Mouse (Mus musculus): ENCODE measurements around the gene Junb. TPM values are rescaled to one million over a fixed set of nuclear protein-coding genes. Genes with fewer than 3 reads are reported as not detected.

Gene Junb
- total RNA-seq, 2 experiments from 2014 or later, result 9.4 to 12.5 TPM

GRCm38 (mm10) chr8:84944478-84945160 lies 33.9 kb downstream of the Junb start:
- no peak for DNase-seq (ENCODE audit: low spot score)

GRCm38 (mm10) chr8:84943699-84944098 lies 34.8 kb downstream of the Junb start:
- DNase-seq (ENCODE audit: low spot score), result no peak

GRCm38 (mm10) chr8:84937620-84938485 lies 40.7 kb downstream of the Junb start:
- DNase-seq (ENCODE audit: low spot score), result no peak

GRCm38 (mm10) chr8:84936962-84937546 lies 41.5 kb downstream of the Junb start, which contains the start of gene Mast1:
TSS of gene Mast1 (minus strand) at chr8:84937359.
- DNase-seq (ENCODE audit: low spot score), result peak; percentile 22

- no peak for DNase-seq (ENCODE audit: low spot score)
Measured at GRCm38 (mm10) chr8:84936041-84936961, 42.2 kb downstream of the Junb start.

GRCm38 (mm10) chr8:84935489-84935888 lies 43.0 kb downstream of the Junb start:
- DNase-seq (ENCODE audit: low spot score), result no peak

- DNase-seq (ENCODE audit: low spot score), result no peak
Measured at GRCm38 (mm10) chr8:84934860-84935259, 43.7 kb downstream of the Junb start.

- no peak for DNase-seq (ENCODE audit: low spot score)
Measured at GRCm38 (mm10) chr8:84933767-84934559, 44.6 kb downstream of the Junb start.

GRCm38 (mm10) chr8:84930582-84930981 lies 47.9 kb downstream of the Junb start:
- DNase-seq (ENCODE audit: low spot score), result no peak

GRCm38 (mm10) chr8:84928456-84929306 lies 49.8 kb downstream of the Junb start:
- DNase-seq (ENCODE audit: low spot score), result peak; percentile 55

GRCm38 (mm10) chr8:84927513-84927912 lies 51.0 kb downstream of the Junb start:
- no peak for DNase-seq (ENCODE audit: low spot score)

GRCm38 (mm10) chr8:84925557-84925956 lies 53.0 kb downstream of the Junb start:
- DNase-seq (ENCODE audit: low spot score), result no peak

Small RNAs within 50 kb of the gene (microRNA-seq; reads per million reads assigned to microRNA genes)
- gene Gm24197, result not detected

Other genes starting within 250 kb of the Junb start
- gene Nfix, start 178.4 kb downstream of the Junb start, total RNA-seq (2021), result 100 to 1,000 TPM; 481 to 528 TPM
- 10 to 100 TPM; 12.8 to 12.9 TPM for gene Dand5, start 155.9 kb downstream of the Junb start, total RNA-seq (2021)
- gene Gadd45gip1, start 147.2 kb downstream of the Junb start, total RNA-seq (2021), result 10 to 100 TPM; 22.9 to 24.2 TPM
- 100 to 1,000 TPM; 171 to 176 TPM for gene Rad23a, start 138.1 kb downstream of the Junb start, total RNA-seq (2021)
- 100 to 1,000 TPM; 145 to 160 TPM for gene Calr, start 131.8 kb downstream of the Junb start, total RNA-seq (2021)
- 10 to 100 TPM; 22.8 to 25.2 TPM for gene Farsa, start 121.7 kb downstream of the Junb start, total RNA-seq (2021)
- gene Syce2, start 106.6 kb downstream of the Junb start, total RNA-seq (2021), result 1 to 10 TPM; 1.3 to 1.4 TPM
- 10 to 100 TPM; 33.7 to 38.2 TPM for gene Gcdh, start 84.8 kb downstream of the Junb start, total RNA-seq (2021)
- gene Klf1, start 76.8 kb downstream of the Junb start, total RNA-seq (2021), result not detected
- 1 to 10 TPM; 6.1 to 6.8 TPM for gene Dnase2a, start 70.2 kb downstream of the Junb start, total RNA-seq (2021)
- under 1 TPM in 1 of 2 experiments, not detected in 1; 0.07 TPM for gene Mast1, start 41.4 kb downstream of the Junb start, total RNA-seq (2021)
- gene Rtbdn, start 31.7 kb downstream of the Junb start, total RNA-seq (2021), result not detected
- gene Gm49661, start 9.3 kb downstream of the Junb start, total RNA-seq (2021), result not detected
- gene Prdx2, start 9.1 kb downstream of the Junb start, total RNA-seq (2021), result 100 to 1,000 TPM; 193 to 200 TPM
- 10 to 100 TPM; 21.1 to 21.7 TPM for gene Rnaseh2a, start 9.0 kb downstream of the Junb start, total RNA-seq (2021)
- 1 to 10 TPM; 2.1 to 2.7 TPM for gene Hook2, start 11.9 kb upstream of the Junb start, total RNA-seq (2021)
- not detected for gene Best2, start 35.8 kb upstream of the Junb start, total RNA-seq (2021)
- gene Asna1, start 46.6 kb upstream of the Junb start, total RNA-seq (2021), result 10 to 100 TPM; 53.6 to 58.0 TPM
- gene Trir, start 48.1 kb upstream of the Junb start, total RNA-seq (2021), result 10 to 100 TPM; 70.4 to 78.8 TPM
- gene Tnpo2, start 58.2 kb upstream of the Junb start, total RNA-seq (2021), result 10 to 100 TPM; 27.6 to 35.4 TPM
- gene Fbxw9, start 81.3 kb upstream of the Junb start, total RNA-seq (2021), result 1 to 10 TPM; 1.8 TPM
- gene Gm5741, start 89.3 kb upstream of the Junb start, total RNA-seq (2021), result not detected
- 10 to 100 TPM; 31.6 to 35.1 TPM for gene Dhps, start 93.0 kb upstream of the Junb start, total RNA-seq (2021)
- 10 to 100 TPM; 46.9 to 47.2 TPM for gene Wdr83os, start 102.0 kb upstream of the Junb start, total RNA-seq (2021)
- 10 to 100 TPM; 12.6 to 20.8 TPM for gene Wdr83, start 102.6 kb upstream of the Junb start, total RNA-seq (2021)
- 1 to 10 TPM; 7.9 to 9.4 TPM for gene Man2b1, start 104.6 kb upstream of the Junb start, total RNA-seq (2021)
- 1 to 10 TPM; 1.0 to 1.1 TPM for gene Zfp791, start 144.4 kb upstream of the Junb start, total RNA-seq (2021)
- not detected for gene Cks1brt, start 173.2 kb upstream of the Junb start, total RNA-seq (2021)
- not detected for gene Olfr371, start 247.3 kb upstream of the Junb start, total RNA-seq (2021)

Measured in gastrocnemius, adult 18-20 months (tissue).